Mouse (Mus musculus): ENCODE data around the gene Cct8. TPM values are rescaled to one million over a fixed set of nuclear protein-coding genes. Genes with fewer than 3 reads are reported as not detected.
A peak's percentile ranks its signal among the peaks of the same experiment; 100 is the strongest.

The Cct8 gene
- polyA plus RNA-seq (2012; rRNA removed), result 14.5 and 15.0 TPM in 2 replicates

DNA sequence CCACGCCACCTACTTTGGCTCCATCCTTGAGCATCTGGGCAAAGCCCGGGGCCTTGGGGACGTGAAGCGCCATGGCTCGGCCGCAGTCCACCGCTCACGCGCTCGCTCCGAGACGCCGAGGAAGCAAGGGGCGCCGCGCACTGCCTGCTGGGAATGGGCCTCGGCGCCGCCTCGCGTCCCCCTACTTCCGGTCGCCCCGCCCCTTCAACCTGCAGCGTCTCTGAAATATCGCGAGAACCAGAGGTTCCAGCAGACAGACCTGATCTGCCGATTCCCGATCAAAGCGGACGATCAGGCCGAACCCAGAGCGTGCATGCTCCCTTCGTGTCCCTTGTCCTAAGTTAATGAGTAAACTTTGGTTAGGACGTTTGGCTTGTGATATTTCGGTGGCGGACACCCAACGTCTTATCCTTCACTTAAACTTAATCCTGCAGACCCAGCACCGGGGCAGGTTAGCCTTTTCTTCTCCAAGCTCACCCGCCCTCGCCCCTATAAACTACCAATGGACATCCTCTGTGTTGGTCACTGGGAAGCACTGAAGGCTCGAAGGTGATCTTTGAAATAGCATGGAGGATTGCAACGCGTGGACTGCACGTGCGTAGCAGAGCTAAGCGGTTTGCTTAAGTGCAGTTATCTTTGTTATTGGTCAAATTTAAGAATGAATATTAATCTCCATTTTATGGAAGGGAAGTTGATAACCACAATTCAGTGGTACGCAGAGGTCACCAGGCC is at the start of gene Cct8:
Cct8 (minus strand) TSS at position 158 of the 732 bp plus-strand sequence.
- H3K4me1 ChIP-seq (ENCODE audit: control insufficient read depth, insufficient read depth, insufficient read length), result no peaks in the 10 kb centered on the region
- peak; percentile 95 to 97 for DNase-seq (ENCODE audit: low read depth in 1 of 2, low spot score in 2 of 2)
- WGBS, result under 1% methylated on average over 48 of the region's 48 CpGs
- H3K4me3 ChIP-seq (ENCODE audit: extremely low read depth, insufficient read depth, insufficient read length), result peak within 1 kb of the TSS; percentile 94
- H3K36me3 ChIP-seq (ENCODE audit: control insufficient read depth, insufficient read depth, low read length), result peaks cover 9% of the 10 kb centered on the region
- H3K27ac ChIP-seq (ENCODE audit: insufficient read depth, low read length), result peak within 1 kb of the TSS; percentile 81
- peak; percentile 58 for TF ChIP-seq POLR2A (IDR thresholded peaks at IDR 0.05; ENCODE audit: low read depth, low read length)
- peak; percentile 1; the same call in 1 of the 2 replicates for TF ChIP-seq CTCF (IDR thresholded peaks at IDR 0.05; ENCODE audit: extremely low read depth, insufficient read depth, insufficient read length, insufficient replicate concordance)
- no peaks in the 10 kb centered on the region for H3K27me3 ChIP-seq (ENCODE audit: control insufficient read depth, insufficient read depth, low read length)

DNA sequence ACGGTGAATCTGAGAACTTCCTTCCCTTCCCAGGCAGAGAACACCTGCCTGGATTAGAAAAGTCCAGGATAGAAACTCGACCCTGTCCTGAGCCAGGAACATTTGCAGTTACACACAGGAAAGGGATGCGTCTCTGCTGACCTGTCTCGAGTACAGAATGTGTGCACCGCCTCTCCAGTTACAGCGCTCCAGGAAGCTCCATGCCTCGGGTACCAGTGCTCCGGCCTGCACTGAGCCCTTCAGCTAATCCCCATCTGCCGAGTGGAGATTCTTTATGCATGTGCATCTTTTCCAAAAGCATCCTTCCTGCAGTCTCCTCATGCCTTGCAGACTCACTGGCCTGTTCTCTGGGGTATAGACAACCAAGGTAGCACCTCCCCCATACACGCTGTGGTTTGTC is 33.1 kb upstream of the Cct8 start:
- H3K27ac ChIP-seq (ENCODE audit: insufficient read depth, low read length), result no peak overlapping the region
- WGBS, result 75% methylated on average over 10 of the region's 10 CpGs
- no peaks in the 10 kb centered on the region for H3K36me3 ChIP-seq (ENCODE audit: control insufficient read depth, insufficient read depth, low read length)
- H3K4me1 ChIP-seq (ENCODE audit: control insufficient read depth, insufficient read depth, insufficient read length), result no peaks in the 10 kb centered on the region
- no peak overlapping the region for H3K4me3 ChIP-seq (ENCODE audit: extremely low read depth, insufficient read depth, insufficient read length)
- H3K27me3 ChIP-seq (ENCODE audit: control insufficient read depth, insufficient read depth, low read length), result no peaks in the 10 kb centered on the region
- no peak for DNase-seq (ENCODE audit: low read depth in 1 of 2, low spot score in 2 of 2)
- TF ChIP-seq CTCF (IDR thresholded peaks at IDR 0.05; ENCODE audit: extremely low read depth, insufficient read depth, insufficient read length, insufficient replicate concordance) (no peak), POLR2A (IDR thresholded peaks at IDR 0.05; ENCODE audit: low read depth, low read length) (no peak)

DNA sequence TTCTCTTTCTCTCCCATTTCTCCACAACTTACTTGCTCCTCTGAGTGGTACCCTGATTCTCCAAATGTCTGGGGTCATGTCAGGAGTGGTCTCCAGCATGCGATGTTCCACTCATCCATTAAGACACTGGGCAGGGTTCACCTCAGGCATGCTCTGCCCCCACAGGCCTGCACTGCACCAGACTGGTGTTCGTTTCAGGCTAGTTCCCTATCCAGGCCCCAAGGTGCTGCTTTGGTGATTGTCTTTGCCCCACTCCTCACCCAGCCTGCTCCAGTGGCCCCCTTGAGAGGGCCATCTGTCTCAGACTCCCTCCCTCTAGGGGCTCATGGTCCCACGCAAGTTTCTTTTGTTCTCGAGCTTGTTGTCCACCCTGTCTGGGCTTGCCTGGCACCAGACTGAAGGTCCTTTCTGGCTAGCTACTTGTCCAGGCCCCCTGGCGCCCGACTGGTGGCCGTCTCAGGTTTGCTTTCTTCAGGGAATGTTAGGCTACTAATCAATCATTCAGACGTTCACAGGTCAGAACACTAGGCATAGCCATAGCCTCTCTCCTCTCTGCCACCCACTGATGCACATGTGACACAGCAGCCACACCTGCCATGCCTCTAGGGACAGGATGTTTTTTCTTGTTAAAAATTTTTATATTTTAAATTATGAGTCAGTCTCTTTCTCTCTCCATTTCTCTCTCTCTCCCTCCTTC is 32.0 kb upstream of the Cct8 start:
- no peak for DNase-seq (ENCODE audit: low read depth in 1 of 2, low spot score in 2 of 2)
- H3K4me3 ChIP-seq (ENCODE audit: extremely low read depth, insufficient read depth, insufficient read length), result no peak overlapping the region
- no peaks in the 10 kb centered on the region for H3K36me3 ChIP-seq (ENCODE audit: control insufficient read depth, insufficient read depth, low read length)
- no peaks in the 10 kb centered on the region for H3K4me1 ChIP-seq (ENCODE audit: control insufficient read depth, insufficient read depth, insufficient read length)
- H3K27me3 ChIP-seq (ENCODE audit: control insufficient read depth, insufficient read depth, low read length), result no peaks in the 10 kb centered on the region
- TF ChIP-seq CTCF (IDR thresholded peaks at IDR 0.05; ENCODE audit: extremely low read depth, insufficient read depth, insufficient read length, insufficient replicate concordance), result no peak
- no peak for TF ChIP-seq POLR2A (IDR thresholded peaks at IDR 0.05; ENCODE audit: low read depth, low read length)
- WGBS, result 70% methylated on average over 8 of the region's 8 CpGs
- H3K27ac ChIP-seq (ENCODE audit: insufficient read depth, low read length), result no peak overlapping the region

DNA sequence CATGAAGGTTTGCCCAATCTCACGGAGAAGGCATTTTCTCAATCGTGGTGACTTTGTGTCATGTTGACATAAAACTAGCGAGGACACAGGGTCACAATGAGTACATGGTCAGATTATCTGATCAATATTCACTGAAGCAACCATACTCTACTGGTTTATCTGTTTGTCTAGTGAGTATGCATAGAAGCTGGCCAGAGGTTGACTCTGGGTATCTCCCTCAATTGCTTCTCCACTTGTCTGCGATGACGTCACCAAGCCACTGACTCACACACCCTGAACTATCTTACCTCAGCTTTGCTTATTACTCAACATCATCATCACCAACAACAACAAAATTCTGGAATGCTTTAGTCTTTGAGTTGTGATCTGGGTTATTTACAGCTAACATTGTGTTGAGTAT is 28.6 kb upstream of the Cct8 start:
- Histone ChIP-seq H3K27me3 (ENCODE audit: control insufficient read depth, insufficient read depth, low read length) (no peaks in the 10 kb centered on the region), H3K36me3 (ENCODE audit: control insufficient read depth, insufficient read depth, low read length) (no peaks in the 10 kb centered on the region), H3K4me1 (ENCODE audit: control insufficient read depth, insufficient read depth, insufficient read length) (no peaks in the 10 kb centered on the region), H3K4me3 (ENCODE audit: extremely low read depth, insufficient read depth, insufficient read length) (no peak overlapping the region), H3K27ac (ENCODE audit: insufficient read depth, low read length) (no peak overlapping the region)
- DNase-seq (ENCODE audit: low read depth in 1 of 2, low spot score in 2 of 2), result no peak
- TF ChIP-seq CTCF (IDR thresholded peaks at IDR 0.05; ENCODE audit: extremely low read depth, insufficient read depth, insufficient read length, insufficient replicate concordance) (no peak), POLR2A (IDR thresholded peaks at IDR 0.05; ENCODE audit: low read depth, low read length) (no peak)
- 89% methylated on average over 5 of the region's 5 CpGs for WGBS

DNA sequence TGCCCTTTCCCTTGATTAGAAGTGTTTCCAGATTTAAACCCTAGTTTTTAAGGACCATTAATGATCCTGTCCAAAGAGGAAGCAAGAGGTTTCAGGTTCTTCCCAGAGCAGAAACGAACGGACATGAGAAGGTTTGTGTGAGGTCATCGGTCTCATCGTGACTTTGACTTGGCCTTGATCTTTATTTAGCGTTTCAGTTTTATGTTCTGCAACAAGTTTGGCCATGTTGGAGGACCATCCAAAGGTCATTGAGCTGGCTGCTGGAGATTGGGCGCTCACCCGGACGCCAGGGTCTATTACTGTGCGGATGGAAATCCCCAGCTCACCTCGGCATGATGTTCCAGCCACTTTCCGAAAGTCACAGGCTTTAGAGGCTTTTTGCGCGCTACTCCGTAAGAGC is 16.7 kb upstream of the Cct8 start:
- 88% methylated on average over 14 of the region's 14 CpGs for WGBS
- Histone ChIP-seq H3K4me3 (ENCODE audit: extremely low read depth, insufficient read depth, insufficient read length) (no peak overlapping the region), H3K4me1 (ENCODE audit: control insufficient read depth, insufficient read depth, insufficient read length) (peaks cover under 1% of the 10 kb centered on the region; the same call in 1 of the 2 replicates), H3K36me3 (ENCODE audit: control insufficient read depth, insufficient read depth, low read length) (no peaks in the 10 kb centered on the region), H3K27ac (ENCODE audit: insufficient read depth, low read length) (no peak overlapping the region), H3K27me3 (ENCODE audit: control insufficient read depth, insufficient read depth, low read length) (no peaks in the 10 kb centered on the region)
- no peak for TF ChIP-seq CTCF (IDR thresholded peaks at IDR 0.05; ENCODE audit: extremely low read depth, insufficient read depth, insufficient read length, insufficient replicate concordance)
- no peak for TF ChIP-seq POLR2A (IDR thresholded peaks at IDR 0.05; ENCODE audit: low read depth, low read length)
- DNase-seq (ENCODE audit: low read depth in 1 of 2, low spot score in 2 of 2), result no peak

DNA sequence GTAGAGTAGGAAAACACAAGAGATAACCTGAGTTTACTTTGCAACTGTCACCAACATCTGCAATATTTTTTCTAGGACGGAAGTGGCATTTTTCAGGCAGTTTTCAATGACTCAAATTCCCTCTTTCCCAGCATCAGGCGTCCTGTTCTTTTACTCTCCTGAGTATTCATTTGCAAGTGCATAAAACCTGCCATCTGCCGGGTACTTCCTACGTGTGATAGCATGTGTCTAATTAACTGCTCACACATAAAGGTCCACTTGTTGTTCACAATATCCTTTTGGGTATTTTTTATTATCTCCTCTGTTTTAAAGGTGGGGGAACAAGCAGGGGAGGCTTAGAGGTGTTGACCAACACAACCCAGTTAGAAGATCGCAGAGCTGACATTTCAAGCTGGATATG is 16.0 kb upstream of the Cct8 start:
- H3K4me3 ChIP-seq (ENCODE audit: extremely low read depth, insufficient read depth, insufficient read length), result no peak overlapping the region
- no peak for DNase-seq (ENCODE audit: low read depth in 1 of 2, low spot score in 2 of 2)
- H3K27me3 ChIP-seq (ENCODE audit: control insufficient read depth, insufficient read depth, low read length), result no peaks in the 10 kb centered on the region
- TF ChIP-seq POLR2A (IDR thresholded peaks at IDR 0.05; ENCODE audit: low read depth, low read length) (no peak), CTCF (IDR thresholded peaks at IDR 0.05; ENCODE audit: extremely low read depth, insufficient read depth, insufficient read length, insufficient replicate concordance) (no peak)
- H3K27ac ChIP-seq (ENCODE audit: insufficient read depth, low read length), result no peak overlapping the region
- 83% methylated on average over 5 of the region's 5 CpGs for WGBS
- no peaks in the 10 kb centered on the region for H3K36me3 ChIP-seq (ENCODE audit: control insufficient read depth, insufficient read depth, low read length)
- peaks cover 2% of the 10 kb centered on the region; the same call in 1 of the 2 replicates for H3K4me1 ChIP-seq (ENCODE audit: control insufficient read depth, insufficient read depth, insufficient read length)
